Mouse (Mus musculus): ENCODE data around the gene Tmprss5. TPM values are rescaled to one million over a fixed set of nuclear protein-coding genes. Genes with fewer than 3 reads are reported as not detected.

Gene Tmprss5
- polyA plus RNA-seq (2017; shearing (Covaris generic)) = not detected

GRCm38 (mm10) chr9:49081107-49081506, at the start of gene Tmprss5:
TSS of gene Tmprss5 (plus strand) at chr9:49081260.
- ATAC-seq = no peak

GRCm38 (mm10) chr9:49034764-49035163, 46.3 kb upstream of the Tmprss5 start:
- ATAC-seq = no peak

GRCm38 (mm10) chr9:49050901-49051300, 30.2 kb upstream of the Tmprss5 start:
- no peak for ATAC-seq

GRCm38 (mm10) chr9:49051349-49051748, 29.7 kb upstream of the Tmprss5 start:
- ATAC-seq = peak; percentile 17

GRCm38 (mm10) chr9:49054028-49054427, 27.0 kb upstream of the Tmprss5 start:
- no peak for ATAC-seq

- peak; percentile 98 for ATAC-seq
Observed at GRCm38 (mm10) chr9:49055333-49056205, 25.5 kb upstream of the Tmprss5 start, which contains the start of gene Zw10. TSS of gene Zw10 (plus strand) at chr9:49055613.

- ATAC-seq = no peak
Observed at GRCm38 (mm10) chr9:49076847-49077246, 4.2 kb upstream of the Tmprss5 start.

- no peak for ATAC-seq
Observed at GRCm38 (mm10) chr9:49081561-49081960, 501 bp downstream of the Tmprss5 start.

GRCm38 (mm10) chr9:49087317-49087716, 6.3 kb downstream of the Tmprss5 start:
- ATAC-seq = no peak

- no peak for ATAC-seq
Observed at GRCm38 (mm10) chr9:49098871-49099270, 17.8 kb downstream of the Tmprss5 start.

- no peak for ATAC-seq
Observed at GRCm38 (mm10) chr9:49102328-49102727, 21.3 kb downstream of the Tmprss5 start.

- ATAC-seq = no peak
Observed at GRCm38 (mm10) chr9:49109101-49109500, 28.0 kb downstream of the Tmprss5 start.

- ATAC-seq = no peak
Observed at GRCm38 (mm10) chr9:49110476-49111220, 29.6 kb downstream of the Tmprss5 start.

GRCm38 (mm10) chr9:49111296-49111695, 30.2 kb downstream of the Tmprss5 start:
- ATAC-seq = no peak

GRCm38 (mm10) chr9:49118271-49118825, 37.3 kb downstream of the Tmprss5 start:
- ATAC-seq = no peak

- no peak for ATAC-seq
Observed at GRCm38 (mm10) chr9:49119759-49120158, 38.7 kb downstream of the Tmprss5 start.

- ATAC-seq = no peak
Observed at GRCm38 (mm10) chr9:49125706-49126105, 44.6 kb downstream of the Tmprss5 start.

GRCm38 (mm10) chr9:49130514-49131010, 49.5 kb downstream of the Tmprss5 start:
- ATAC-seq = no peak

- ATAC-seq = no peak
Observed at GRCm38 (mm10) chr9:49143841-49144240, 62.8 kb downstream of the Tmprss5 start.

- no peak for ATAC-seq
Observed at GRCm38 (mm10) chr9:49145776-49146175, 64.7 kb downstream of the Tmprss5 start.

- ATAC-seq = no peak
Observed at GRCm38 (mm10) chr9:49147031-49147430, 66.0 kb downstream of the Tmprss5 start.

All from activated CD4-positive, CD25-positive, alpha-beta regulatory T cell, adult 4 months (primary cell).